Mouse (Mus musculus) heart, adult 2 months (tissue): ENCODE data around the gene Tnfaip2. TPM values are rescaled to one million over a fixed set of nuclear protein-coding genes. Genes with fewer than 3 reads are reported as not detected.

Experiments
- DNase-seq, 2 experiments: peaks; one replicate each; pipeline ENCODE4 v3.0.0; 2021
- H3K27ac ChIP-seq: fragments of 200-600 bp; 2 replicates; pipeline ENCODE4 v1.8.1; 2022
- H3K27me3 ChIP-seq: fragments of 200-500 bp; 2 replicates; pipeline ENCODE4 v1.6.1; 2012; ENCODE audit warnings: mild to moderate bottlenecking, low read length, inconsistent platforms, mixed read lengths; ENCODE audit not compliant: control insufficient read depth, insufficient read depth
- H3K36me3 ChIP-seq: fragments of 200-500 bp; 2 replicates; pipeline ENCODE4 v1.6.1; 2012; ENCODE audit warnings: low read length, inconsistent platforms; ENCODE audit not compliant: control insufficient read depth, insufficient read depth
- H3K4me1 ChIP-seq: fragments of 200-500 bp; 2 replicates; pipeline ENCODE4 v1.6.1; 2011; ENCODE audit warnings: low read length; ENCODE audit not compliant: control insufficient read depth, insufficient read depth
- H3K4me3 ChIP-seq: fragments of 200-600 bp; 2 replicates; pipeline ENCODE4 v1.8.1; 2022
- H3K79me2 ChIP-seq: fragments of 200-500 bp; replicated peaks from 2 replicates; pipeline ENCODE4 v1.6.1; 2012; ENCODE audit warnings: mild to moderate bottlenecking, inconsistent platforms, low read length, moderate library complexity, mixed read lengths; ENCODE audit not compliant: control insufficient read depth, insufficient read depth
- H3K9ac ChIP-seq: fragments of 200-500 bp; 2 replicates; pipeline ENCODE4 v1.6.1; 2012; ENCODE audit warnings: low read depth, mild to moderate bottlenecking, control low read depth, inconsistent platforms, low read length, mixed read lengths
- CTCF ChIP-seq: fragments of 200-600 bp; IDR thresholded peaks from 2 replicates; pipeline ENCODE4 v1.8.1; 2022; ENCODE audit warnings: antibody characterized with exemption, mild to moderate bottlenecking, moderate library complexity
- EP300 ChIP-seq: fragments of 200-500 bp; IDR thresholded peaks from 2 replicates; pipeline ENCODE4 v1.6.1; 2011; ENCODE audit warnings: low read depth, low read length, control low read depth; ENCODE audit not compliant: insufficient read depth
- POLR2A ChIP-seq: fragments of 200-500 bp; IDR thresholded peaks from 2 replicates; pipeline ENCODE4 v1.6.1; 2011; ENCODE audit warnings: mild to moderate bottlenecking, low read depth, low read length, control low read depth; ENCODE audit not compliant: insufficient read depth
- WGBS: fragments of 180-500 bp; shearing (Covaris S2); methylation state at CpG from one replicate; pipeline ENCODE4 v1.1.7; 2018; 5-methylcytosine and 5-hydroxymethylcytosine counted together
- intact Hi-C: fragments of 180-260 bp; cut with DNase I; formaldehyde crosslinking; loops from one replicate; pipeline ENCODE4 v1.15.1; 2025
- polyA plus RNA-seq: library from polyadenylated mRNA; depleted of rRNA; stranded (reverse); fragments of >200 nt; gene quantifications from 2 replicates; pipeline ENCODE4 v1.2.3, GENCODE M21; 2012
- total RNA-seq, 2 experiments: library from RNA; stranded (reverse); gene quantifications; 2 replicates each; pipeline ENCODE4 v1.2.3; 2021

The Tnfaip2 gene
- total and polyA plus RNA-seq, 3 experiments: 40.2 to 52.1 (median 40.9) TPM

DNA sequence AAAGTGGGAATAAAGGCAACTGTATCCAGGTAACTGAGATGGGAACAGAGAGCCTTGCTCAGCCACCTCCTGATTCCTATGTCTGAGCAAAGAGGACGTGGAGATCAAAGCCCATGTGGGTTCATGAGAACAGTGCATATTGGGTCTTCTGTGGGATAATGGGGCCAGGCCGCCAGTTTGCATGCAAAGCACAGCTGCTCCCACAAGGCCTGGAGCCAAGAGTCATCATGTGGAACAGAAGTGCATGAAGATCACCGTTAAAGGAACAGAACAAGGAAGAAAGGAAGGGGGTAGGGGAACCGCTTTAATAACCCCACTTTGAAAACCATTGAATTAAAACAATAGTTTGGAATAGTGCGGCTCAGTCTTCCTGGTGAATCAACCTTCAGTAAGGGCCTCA, 30.6 kb downstream of the Tnfaip2 start:
- no peak overlapping the region for H3K9ac ChIP-seq
- no peaks in the 10 kb centered on the region for H3K27me3 ChIP-seq
- no peak for DNase-seq
- intact Hi-C loops: no loop called here
- TF ChIP-seq POLR2A (no peak), CTCF (no peak), EP300 (no peak)
- H3K4me1 ChIP-seq: no peaks in the 10 kb centered on the region; the same call in none of the 2 replicates
- no peak overlapping the region for H3K27ac ChIP-seq
- H3K79me2 ChIP-seq: no peaks in the 10 kb centered on the region
- H3K36me3 ChIP-seq: no peaks in the 10 kb centered on the region
- WGBS: 82% methylated on average over 5 of the region's 5 CpGs
- H3K4me3 ChIP-seq: no peak overlapping the region

DNA sequence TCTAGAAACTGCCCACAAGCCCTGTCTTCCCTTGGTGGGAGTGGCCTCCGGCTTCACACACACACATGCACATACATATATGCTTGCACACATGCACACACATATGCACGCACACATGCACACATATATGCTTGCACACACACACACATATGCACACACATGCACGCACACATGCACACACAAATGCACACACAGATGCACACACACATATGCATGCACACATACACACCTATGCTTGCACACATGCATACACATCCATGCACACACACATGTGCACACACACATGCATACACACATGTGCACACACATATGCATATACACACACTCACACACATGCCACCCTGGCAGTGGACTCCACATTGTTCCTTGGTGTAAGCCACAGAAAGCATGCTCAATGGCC, 32.1 kb downstream of the Tnfaip2 start:
- H3K27me3 ChIP-seq: no peaks in the 10 kb centered on the region
- no peaks in the 10 kb centered on the region; the same call in none of the 2 replicates for H3K4me1 ChIP-seq
- no peaks in the 10 kb centered on the region for H3K36me3 ChIP-seq
- TF ChIP-seq EP300 (no peak), CTCF (no peak), POLR2A (no peak)
- WGBS: 94% methylated on average over 3 of the region's 3 CpGs
- H3K9ac ChIP-seq: no peak overlapping the region
- H3K79me2 ChIP-seq: no peaks in the 10 kb centered on the region
- no peak overlapping the region for H3K27ac ChIP-seq
- no peak for DNase-seq
- intact Hi-C loops: no loop called here
- no peak overlapping the region for H3K4me3 ChIP-seq

DNA sequence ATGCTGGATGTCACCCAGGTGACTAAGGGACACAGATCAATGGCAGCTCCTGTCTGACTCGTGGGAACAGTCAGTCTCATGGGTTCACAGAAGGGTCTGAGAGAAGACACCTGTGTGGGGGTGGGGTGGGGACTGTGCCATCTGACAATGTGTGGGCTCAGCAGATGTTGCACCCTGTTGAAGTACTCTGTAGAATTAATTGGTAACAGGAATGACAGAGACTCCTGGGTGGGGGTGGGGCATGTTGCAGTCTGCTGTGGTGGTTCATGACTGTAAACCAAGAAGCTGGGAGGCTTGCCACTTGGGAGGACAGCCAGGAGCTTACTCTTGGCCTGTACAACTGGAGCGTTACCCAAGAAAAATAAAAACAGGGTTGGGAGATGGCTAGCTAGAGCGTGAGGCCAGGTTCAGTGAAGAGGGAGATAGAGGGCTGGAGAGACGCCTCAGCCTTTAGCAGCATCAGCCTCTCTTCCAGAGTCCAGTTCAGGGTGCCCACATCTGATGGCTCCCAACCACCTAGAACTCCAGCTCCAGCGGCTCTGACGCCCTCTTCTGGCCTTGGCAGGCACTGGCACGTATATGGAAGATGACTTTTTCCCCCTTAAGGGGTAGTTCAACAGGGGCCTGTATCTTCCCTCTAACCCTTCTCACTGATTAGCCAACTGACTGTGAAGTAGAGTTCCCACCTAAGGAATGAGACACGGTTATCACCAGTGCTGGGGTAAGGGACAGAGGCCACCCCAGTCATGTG, 32.8 kb downstream of the Tnfaip2 start:
- WGBS: 49% methylated on average over 8 of the region's 8 CpGs
- intact Hi-C loops: no loop called here
- Histone ChIP-seq H3K9ac (no peak overlapping the region), H3K4me3 (no peak overlapping the region), H3K27ac (no peak overlapping the region), H3K36me3 (no peaks in the 10 kb centered on the region), H3K4me1 (no peaks in the 10 kb centered on the region; the same call in none of the 2 replicates), H3K79me2 (no peaks in the 10 kb centered on the region), H3K27me3 (no peaks in the 10 kb centered on the region)
- DNase-seq: peak; percentile 83 to 87
- TF ChIP-seq CTCF (peak; percentile 38), EP300 (0 out of 2 replicates have a peak, but pooled peaks have one; percentile 30), POLR2A (no peak)

DNA sequence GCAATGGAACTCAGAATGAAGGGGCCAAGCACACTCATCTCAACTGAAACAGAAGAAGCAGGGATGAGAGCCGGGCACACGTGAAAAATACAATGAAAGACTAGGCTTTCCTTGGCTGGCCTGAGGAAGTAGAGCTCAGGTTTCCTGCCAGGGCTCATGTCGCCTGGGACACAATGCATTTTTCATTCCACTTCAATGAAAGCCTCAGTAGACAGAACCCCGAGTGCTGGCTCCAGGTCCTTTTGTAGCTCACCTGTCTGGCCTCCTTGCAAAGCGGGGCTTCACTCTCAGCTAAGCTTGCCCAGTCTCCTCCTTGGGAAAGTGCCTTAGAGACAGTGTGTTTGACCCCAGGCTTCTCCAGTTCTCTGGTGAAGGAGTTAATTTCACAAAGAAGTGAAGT, 36.7 kb downstream of the Tnfaip2 start:
- 48% methylated on average over 5 of the region's 5 CpGs for WGBS
- Histone ChIP-seq H3K9ac (no peak overlapping the region), H3K79me2 (no peaks in the 10 kb centered on the region), H3K36me3 (no peaks in the 10 kb centered on the region), H3K4me3 (no peak overlapping the region), H3K4me1 (no peaks in the 10 kb centered on the region; the same call in none of the 2 replicates), H3K27me3 (no peaks in the 10 kb centered on the region), H3K27ac (no peak overlapping the region)
- TF ChIP-seq EP300: no peak
- TF ChIP-seq CTCF: no peak
- no peak for TF ChIP-seq POLR2A
- DNase-seq: no peak
- intact Hi-C loops: no loop called here

DNA sequence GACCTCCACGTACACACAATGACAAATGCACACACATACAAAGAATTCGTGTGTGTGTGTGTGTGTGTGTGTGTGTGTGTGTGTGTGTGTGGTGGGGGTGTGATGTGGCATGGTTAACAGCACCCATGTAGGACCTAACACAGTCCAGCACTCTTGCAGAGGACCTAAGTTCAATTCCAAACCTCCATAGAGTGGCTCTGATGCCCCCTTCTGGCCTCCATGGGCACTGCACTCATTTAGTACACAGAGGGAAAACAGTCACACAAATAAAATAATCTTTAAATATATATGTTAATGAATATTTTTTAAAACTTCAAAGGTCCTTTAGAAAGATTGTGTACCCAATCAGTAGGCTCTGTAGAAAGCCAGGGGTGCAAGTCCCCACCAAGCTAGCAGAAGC, 37.6 kb downstream of the Tnfaip2 start:
- Histone ChIP-seq H3K4me1 (no peaks in the 10 kb centered on the region; the same call in none of the 2 replicates), H3K79me2 (no peaks in the 10 kb centered on the region), H3K9ac (no peak overlapping the region), H3K4me3 (no peak overlapping the region), H3K27ac (no peak overlapping the region), H3K27me3 (peaks cover under 1% of the 10 kb centered on the region), H3K36me3 (no peaks in the 10 kb centered on the region)
- intact Hi-C loops: no loop called here
- WGBS: 74% methylated on average over 2 of the region's 2 CpGs
- peak in 1 of 2 experiments; percentile 51 for DNase-seq
- TF ChIP-seq CTCF (peak; percentile 75), POLR2A (no peak)

DNA sequence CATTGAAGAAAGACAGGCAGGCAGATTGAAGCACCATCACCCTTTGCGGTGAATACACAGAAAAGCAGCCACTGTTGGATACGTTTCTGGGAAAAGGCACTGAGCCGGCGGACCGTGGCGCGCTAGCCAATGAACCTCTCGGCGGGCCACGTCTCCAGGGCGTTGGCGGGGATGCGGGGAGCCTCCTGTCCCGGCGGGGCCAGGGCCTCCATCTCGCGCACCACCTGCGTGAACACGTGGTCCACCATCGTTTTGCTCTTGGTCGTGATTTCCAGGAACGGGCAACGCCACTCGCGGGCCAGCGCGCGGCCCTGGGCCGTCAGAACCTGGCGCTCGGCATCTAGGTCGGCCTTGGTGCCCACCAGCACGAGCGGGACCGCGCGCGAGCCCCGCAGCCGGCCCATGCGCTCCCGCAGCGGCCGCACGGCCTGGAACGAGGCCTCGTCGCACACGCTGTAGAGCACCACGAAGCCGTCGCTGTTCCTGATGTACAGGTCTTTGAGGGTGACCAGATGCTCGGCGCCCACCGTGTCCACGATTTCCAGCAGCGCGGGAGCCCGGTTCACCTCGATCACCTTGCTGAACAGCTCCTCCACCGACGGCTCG, 42.9 kb downstream of the Tnfaip2 start:
- intact Hi-C loops: no loop called here
- peak overlapping the region; percentile 64 for H3K9ac ChIP-seq
- no peaks in the 10 kb centered on the region for H3K79me2 ChIP-seq
- H3K27ac ChIP-seq: no peak overlapping the region
- peaks cover 15% of the 10 kb centered on the region for H3K27me3 ChIP-seq
- no peaks in the 10 kb centered on the region for H3K4me1 ChIP-seq
- H3K36me3 ChIP-seq: no peaks in the 10 kb centered on the region
- WGBS: 2% methylated on average over 63 of the region's 63 CpGs
- H3K4me3 ChIP-seq: peak overlapping the region; percentile 48
- TF ChIP-seq POLR2A (no peak), EP300 (no peak), CTCF (no peak)
- peak in 1 of 2 experiments; percentile 15 for DNase-seq
